Mouse (Mus musculus) kidney, postnatal 14 days (tissue): ENCODE measurements around the gene Atraid.

Experiments
- DNase-seq: peaks from one replicate; pipeline ENCODE4 v3.0.0; 2022; ENCODE audit warnings: mixed read lengths

Atraid gene

GRCm38 (mm10) chr5:31095711-31096480, 47.8 kb downstream of the Atraid start:
- DNase-seq: no peak
